Mouse (Mus musculus): Measurements from ENCODE around the gene Hnrnpul1.
"Not testable (repeated sequence)": the region's sequence is repeated elsewhere in the genome, so short reads cannot be mapped to it uniquely, and the experiment has no call there.

The Hnrnpul1 gene

DNA sequence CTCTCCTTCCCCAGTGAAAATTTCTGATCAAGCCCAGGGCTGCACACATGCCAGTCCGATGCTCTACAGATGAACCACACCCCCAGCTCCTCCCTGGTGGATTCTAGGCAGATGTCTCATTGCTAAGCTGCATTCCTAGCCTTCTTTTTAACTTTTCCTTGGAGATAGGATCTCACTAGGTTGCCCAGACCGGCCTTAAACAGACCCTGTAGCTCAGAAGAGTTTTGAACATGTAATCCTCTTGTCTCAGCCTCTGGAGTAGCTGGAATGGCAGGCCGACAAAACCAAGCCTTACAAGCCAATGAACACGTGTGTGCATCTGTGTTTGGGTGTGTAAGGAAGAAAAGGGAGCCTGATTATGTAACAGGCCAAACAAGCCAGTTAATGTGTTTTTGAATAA lies 26.2 kb upstream of the Hnrnpul1 start:
- no peak for DNase-seq (ENCODE audit: low read depth, low spot score)

DNA sequence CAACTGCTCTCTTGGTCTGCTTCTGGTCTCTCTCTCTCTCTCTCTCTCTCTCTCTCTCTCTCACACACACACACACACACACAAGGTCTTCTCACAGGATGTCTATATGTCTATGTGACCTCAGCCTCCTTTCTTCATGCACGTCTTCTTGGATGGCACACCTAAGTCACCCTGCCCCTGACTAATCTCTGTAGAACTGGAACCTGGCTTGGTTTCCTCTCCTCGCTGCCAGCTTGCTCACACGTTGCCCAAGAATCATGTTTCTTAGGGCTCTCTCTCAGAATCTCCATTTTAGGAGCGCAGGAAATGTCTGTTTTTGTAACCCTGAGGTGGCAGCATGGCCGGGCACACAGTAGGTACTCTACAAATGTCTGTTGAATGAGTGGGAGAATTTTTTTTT lies 25.5 kb upstream of the Hnrnpul1 start:
- peak; percentile 40 for DNase-seq (ENCODE audit: low read depth, low spot score)

DNA sequence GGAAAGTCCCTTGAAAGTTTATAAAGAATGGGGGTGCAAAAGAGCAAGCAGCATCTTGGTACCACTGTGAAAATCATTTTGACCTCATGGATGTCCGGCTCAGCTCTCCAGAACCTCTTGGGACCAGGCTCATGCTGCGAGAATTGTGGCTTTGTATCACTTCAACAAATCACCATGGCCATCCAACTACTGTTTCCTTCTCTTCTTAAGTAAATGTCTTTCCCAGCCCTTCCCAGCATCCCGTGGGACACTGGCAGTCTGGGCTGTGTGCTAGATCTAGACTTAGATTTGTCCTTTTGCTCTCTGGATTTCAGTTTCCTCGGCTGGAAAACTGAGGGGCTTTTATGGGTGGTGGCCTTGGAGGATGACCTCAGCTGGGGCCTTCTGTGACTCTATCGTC lies 13.7 kb upstream of the Hnrnpul1 start:
- DNase-seq (ENCODE audit: low read depth, low spot score) = no peak

DNA sequence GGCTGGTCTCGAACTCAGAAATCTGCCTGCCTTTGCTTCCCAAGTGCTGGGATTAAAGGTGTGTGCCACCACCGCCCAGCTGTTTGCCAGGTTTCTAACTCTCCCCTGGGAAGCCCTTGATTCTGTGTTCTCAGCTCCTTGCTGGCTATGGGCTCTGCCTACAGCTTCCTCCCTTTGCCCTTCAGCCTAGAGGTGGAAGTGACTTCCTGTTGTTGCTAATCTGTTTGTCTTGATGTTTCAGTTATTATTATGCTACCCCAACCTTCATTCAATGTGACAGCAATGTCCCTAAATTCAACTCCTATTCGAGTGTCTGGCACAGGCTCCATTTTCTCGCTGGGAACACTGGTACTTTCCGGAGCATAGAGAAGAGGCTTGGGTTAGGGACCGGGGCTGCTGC lies 11.6 kb upstream of the Hnrnpul1 start:
- DNase-seq (ENCODE audit: low read depth, low spot score) = peak; percentile 38

DNA sequence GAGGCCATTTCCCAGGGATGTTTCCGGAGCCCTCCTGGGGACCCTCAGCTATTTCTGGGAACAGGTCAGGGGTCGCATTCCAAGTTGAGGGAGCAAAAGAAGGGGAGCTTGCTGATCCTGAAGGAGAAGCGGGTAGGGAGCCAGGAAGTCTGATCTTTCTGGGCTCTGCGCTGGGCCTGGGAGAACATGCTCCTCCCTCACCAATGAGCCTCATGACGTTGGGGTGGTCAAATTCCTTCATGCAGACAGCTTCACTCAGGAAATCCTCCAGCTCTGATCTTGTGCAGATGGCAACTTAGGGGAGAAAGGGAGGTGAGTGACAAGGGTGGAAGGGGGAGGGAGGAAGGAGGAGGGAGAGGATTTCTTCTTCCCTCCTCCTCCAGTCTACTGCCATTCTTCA lies 9.7 kb upstream of the Hnrnpul1 start:
- no peak for DNase-seq (ENCODE audit: low read depth, low spot score)

DNA sequence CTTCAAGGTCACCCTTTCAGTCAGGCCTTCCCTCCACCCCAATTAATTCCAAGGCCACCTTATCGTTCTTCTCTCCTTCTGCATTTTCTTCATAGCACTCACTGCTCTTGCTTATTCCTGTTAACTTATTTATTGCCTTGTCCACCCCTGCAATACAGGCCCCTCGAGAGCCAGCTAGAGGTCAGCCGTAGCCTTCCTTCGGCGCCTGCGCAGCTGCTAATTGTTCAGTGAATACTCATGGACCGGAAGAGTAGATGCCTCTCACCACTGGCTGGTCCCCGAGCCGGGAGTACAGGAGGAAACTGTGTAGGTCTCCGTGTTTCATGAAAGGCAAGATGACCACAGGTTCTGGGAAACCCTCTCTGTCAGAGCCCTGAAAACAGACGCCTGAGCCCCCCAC lies 9.1 kb upstream of the Hnrnpul1 start:
- no peak for DNase-seq (ENCODE audit: low read depth, low spot score)

DNA sequence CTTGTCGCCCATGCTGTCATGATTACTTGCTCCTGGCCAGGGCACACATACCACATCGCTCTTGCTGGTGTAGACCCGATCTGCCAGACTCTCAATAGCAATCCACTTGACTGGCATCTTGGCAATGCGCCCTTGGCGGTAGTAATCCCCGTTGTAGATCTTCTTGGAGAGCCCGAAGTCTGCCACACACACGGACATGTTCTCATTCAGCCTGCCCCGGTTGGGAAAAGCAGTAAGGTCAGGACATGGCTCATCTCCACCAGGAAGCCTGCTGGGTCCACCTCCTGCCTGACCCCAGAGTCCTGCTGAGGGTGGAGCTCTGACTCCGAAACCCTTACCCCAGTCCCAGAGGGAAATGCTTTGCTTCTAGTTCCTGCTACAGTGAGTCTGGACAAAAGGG lies 6.8 kb upstream of the Hnrnpul1 start:
- DNase-seq (ENCODE audit: low read depth, low spot score) = no peak

DNA sequence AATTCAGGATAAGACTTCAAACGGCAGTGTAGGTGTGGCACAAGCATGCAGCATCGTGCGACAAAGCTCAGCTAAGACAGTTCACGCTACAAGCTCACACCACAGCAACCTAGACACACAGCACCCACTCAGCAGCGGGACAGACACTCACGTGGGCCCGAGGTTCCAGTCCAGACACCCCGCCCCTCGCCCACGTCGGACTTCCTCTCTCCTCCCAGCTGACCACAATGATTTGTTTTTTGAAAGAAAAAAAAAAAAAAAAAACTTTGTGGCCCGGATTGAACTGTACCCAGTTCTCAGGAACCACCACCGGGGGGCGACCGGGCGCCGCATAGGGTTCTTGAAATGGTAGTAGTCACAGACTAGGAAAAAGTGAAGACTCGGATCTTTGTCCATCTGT lies 1.5 kb upstream of the Hnrnpul1 start:
- peak; percentile 94 for DNase-seq (ENCODE audit: low read depth, low spot score)

DNA sequence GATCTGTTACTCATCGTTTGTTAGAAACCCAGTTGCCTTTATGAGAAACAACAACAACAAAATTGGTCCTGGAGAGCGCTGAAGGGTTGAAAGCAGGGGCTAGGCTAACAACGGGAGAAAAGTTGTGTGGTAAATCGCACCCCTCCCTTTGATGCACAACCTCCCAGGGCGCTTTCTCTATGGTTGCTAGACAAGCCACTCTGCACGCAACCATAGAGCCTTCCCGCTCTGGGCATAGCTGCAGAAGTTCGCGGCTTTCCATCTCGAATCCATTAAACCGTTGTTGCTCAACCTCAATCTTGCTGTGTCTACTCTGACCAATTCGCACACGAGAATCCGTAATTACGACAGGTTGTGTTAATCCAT lies 894 bp upstream of the Hnrnpul1 start:
- no peak for DNase-seq (ENCODE audit: low read depth, low spot score)

DNA sequence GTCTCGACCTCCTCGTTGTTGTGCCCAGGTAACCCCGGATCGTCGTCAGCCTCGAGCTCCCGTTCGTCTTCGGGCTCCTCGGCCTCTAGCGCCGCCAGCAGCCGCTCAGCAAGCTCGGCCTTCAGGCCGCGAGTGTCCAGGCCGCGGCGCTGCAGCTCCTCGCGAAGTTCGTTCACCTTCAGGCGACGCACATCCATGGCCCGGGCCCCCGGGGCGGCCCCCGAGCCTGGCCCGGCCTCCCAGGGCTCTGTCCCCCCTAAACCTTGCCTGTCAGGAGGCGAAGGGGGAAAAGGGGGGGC lies 169 bp downstream of the Hnrnpul1 start:
- DNase-seq (ENCODE audit: low read depth, low spot score) = no peak

DNA sequence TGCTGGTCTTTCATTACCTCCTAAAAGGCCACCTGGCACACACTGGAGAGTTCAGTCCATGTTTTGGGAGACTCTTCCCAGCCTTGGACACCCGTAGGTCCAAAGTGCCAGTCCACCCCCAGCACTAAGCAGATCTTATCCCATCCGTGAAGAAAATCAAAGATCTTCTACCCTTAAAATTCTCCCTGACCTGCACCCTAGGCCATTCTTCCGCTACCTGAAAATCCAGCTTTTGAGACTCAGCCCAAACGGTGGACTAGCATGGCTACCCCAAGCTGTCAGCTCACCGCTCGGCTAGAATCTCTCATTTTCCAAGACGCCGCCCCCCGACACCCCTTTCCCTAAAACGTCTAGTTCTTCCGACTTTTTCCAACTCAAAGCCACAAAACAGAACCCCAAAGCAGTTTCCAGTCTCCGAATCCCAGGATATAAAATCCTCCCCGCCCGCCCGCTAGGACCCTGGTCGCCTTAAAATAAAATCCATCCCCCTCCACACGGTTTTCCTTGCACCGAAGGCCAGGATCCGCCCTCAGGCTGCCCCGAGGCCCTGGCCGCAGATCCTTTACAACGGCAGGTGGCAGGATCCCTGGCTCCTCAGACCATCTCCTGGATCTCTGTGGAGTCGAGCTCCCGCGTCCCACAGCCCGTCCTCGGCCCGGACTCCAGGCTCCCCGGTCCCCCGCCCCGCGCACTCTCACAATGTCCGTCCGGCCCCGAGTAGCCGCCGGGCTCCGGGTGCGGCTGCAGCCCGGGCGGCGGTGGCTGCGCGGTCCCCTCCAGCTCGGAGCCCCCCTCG lies 716 bp downstream of the Hnrnpul1 start:
- no peak for DNase-seq (ENCODE audit: low read depth, low spot score)

DNA sequence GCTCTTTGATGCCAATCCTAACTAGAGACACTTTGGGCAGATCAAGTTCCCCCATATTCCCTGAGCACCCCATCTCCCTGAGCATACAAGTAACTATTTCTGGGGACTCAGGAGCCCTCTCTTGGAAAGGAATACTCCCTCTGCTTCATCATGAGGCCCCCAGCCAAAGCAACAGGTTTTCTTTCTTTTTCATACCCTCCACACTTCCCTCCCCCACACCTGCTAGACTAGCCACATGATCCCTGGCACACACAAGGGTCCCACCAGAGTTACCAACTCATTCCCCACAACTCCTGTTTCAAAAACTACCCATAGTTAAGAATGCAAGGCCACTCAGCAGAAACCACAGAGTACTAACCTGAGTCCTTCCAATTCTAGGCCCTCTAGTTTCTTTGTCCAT lies 1.5 kb downstream of the Hnrnpul1 start:
- no peak for DNase-seq (ENCODE audit: low read depth, low spot score)

DNA sequence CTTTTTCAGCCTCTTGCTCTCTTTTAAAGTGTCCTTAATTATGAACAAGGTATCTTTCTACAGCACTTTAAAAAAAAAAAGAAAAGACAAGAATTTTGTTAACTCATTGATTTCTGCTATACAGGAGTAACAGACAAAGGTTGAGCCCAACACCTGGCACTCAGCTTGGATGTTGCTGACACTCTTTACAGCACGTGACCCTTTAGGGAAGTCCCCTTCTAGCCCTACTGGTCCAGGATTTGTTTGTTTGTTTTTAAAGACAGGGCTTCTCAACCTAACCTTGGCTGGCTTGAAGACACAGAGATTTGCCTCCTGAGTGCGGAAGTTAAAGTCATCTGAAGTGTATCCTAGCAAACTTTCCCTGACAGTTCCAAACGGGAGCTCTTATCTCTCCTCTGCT lies 7.7 kb downstream of the Hnrnpul1 start:
- no peak for DNase-seq (ENCODE audit: low read depth, low spot score)

DNA sequence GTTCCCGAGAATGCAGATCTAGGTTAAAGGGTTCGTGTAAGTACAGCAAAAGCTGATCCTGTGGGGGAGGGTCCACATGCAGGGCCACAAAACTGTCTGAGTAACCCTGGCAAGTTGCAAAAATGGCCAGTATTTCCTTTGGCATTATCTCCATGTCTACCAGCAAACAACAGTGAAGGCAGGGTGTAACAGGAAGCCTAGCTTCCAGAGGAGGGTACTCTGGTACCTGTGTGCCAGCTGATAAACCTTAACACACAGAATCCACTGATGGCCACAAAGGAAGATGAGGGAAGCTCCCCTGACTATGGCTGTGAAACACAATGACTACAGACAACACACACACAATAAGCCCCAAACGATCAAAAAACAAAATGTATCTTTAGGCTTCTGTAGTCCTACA lies 16.3 kb downstream of the Hnrnpul1 start:
- no peak for DNase-seq (ENCODE audit: low read depth, low spot score)

DNA sequence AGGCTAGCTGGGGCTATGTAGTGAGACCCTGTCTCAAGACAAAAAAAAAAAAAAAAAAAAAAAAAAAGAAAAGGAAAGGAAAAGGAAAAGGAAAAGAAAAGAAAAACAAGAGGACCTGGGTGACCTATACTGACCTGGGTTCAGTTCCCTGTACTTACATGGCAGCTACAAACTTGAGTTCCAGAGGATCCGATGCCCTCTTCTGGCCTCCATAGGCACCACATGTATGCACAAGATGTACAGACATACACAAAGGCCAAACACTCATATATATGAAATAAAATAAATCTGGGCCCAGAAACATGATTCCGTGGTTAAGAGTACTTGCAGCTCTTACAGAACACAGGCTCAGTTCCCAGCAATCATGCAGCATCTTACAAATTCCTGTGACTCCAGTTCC lies 17.6 kb downstream of the Hnrnpul1 start:
- peak; percentile 39 for DNase-seq (ENCODE audit: low read depth, low spot score)

DNA sequence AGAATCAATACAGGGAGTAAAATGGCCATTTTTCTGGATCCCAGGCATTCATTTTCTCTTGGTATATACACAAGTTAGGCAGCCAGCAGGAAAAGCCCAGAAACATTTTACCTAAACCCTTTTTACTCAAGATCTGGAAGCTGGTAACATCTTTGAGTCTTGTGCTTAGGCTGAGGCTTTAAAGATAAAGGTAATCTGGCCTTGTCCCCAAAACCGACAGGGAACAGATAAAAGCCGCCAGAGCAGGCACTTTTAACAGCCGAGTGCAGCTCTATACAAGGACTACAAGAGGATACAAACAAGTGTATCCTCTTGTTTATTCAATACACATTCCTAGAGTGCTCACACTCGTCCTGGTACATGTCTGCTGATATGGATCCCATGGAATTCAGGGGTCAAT lies 19.6 kb downstream of the Hnrnpul1 start:
- no peak for DNase-seq (ENCODE audit: low read depth, low spot score)

DNA sequence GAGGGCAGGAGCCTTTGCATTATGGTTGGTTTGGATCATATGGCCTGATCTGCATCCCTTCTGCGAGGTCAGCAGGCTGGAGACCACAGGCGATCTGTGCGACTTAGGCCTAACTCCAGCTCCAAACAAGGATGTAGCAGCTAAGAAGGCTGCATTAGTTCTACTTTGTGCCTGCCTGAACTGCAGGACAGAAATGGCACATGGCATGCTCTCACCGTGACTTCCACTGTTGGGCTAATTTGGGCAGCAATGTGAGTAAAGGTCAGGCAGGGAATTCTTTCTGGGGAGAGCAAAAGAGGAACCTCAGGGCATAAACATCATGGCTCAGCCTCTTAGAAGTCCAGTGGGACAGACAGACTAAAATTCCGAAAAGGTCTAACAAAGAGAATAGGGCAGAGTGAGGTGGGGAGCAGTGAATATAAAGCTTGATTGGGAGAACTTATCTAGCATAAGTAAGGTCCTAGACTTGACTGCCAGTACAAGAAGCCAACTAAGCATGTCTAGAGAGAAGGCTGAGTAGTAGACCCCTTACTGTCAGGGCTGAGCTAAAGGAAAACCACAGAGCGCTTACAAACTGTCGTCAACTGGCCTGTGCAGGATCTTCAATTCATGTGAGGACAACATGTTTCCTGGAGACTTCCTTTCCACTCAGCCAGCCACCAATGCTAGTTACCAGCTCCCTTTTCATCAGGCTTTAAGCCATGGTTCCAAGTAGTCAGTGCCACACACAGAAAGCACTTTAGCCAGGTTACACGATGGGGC lies 23.1 kb downstream of the Hnrnpul1 start:
- no peak for DNase-seq (ENCODE audit: low read depth, low spot score)

DNA sequence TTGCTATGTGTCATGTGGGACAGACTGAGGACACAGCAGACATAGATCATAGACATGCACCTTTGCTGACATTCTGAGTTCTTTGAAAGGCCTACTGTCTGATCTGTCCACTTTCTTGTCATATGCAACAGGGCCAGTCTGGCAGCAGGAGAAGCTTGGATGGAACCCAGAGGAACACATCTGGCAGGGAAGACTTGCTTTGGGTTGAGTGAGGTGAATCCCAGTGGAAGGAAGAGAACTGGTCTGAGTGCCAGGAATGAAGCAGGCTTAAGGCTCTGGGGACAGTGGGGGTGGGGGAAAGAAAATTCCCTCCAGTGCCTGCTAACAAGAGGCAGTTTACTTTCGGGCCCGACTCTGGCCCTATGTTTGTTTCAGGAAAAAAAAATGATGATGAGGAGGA lies 24.7 kb downstream of the Hnrnpul1 start:
- no peak for DNase-seq (ENCODE audit: low read depth, low spot score)

DNA sequence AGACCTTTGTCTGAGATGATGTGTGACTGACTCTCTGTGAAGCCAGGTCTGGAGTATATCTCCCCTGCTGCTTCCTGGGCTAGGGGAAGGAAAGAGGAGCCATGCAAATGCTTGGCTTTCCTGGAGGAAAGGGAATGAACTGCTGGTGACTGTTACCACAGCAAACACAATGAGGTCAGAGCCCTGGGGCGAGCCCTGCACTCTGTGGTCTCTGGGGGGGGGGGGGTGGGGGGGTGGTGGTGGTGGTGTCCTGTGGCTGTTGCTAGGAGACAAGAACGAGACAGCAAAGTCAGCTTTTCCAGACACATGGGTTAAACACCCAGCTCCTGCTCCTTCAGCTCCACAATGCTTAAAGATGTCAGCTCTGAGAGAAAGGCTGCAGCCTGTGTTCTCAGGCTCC lies 25.2 kb downstream of the Hnrnpul1 start:
- DNase-seq (ENCODE audit: low read depth, low spot score) = no peak

DNA sequence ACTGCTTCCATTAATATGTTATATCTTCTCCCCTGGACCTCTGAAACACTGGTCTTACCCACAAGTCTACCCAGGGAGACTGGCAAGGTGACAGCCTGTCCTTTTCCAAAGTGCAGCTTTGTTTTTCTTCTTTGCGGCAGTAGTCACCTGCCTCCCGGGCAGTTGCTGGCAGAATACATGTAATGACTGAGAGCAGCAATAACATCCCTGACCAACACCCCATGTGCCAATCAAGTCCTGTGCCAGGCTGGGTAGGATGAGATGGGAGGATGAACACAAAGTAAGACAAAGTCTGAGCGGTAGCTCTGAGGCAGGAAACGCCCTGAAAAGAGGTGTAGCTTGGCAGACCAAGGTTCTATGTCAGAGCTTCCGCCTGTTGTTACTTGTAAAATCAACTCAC lies 26.8 kb downstream of the Hnrnpul1 start:
- no peak for DNase-seq (ENCODE audit: low read depth, low spot score)

DNA sequence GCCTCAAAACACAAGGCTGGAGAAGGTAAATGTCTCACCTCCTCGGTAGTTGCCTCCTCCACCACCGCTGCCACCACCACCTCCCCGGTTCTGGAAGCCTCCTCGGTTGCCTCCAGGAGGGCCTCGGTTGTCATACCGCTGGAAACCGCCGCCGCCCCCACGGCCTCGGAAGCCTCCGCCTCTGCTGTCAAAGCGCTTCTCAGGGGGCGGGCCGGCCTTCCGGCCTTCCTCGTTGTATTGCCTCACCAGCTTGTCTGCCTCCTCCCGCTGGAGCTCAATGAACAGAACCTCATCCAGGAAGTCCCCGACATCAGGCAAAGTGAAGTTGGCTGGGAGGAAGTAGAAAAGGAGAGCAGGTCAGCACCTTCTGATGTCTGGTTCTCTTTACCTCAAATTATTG lies 28.7 kb downstream of the Hnrnpul1 start:
- no peak for DNase-seq (ENCODE audit: low read depth, low spot score)

DNA sequence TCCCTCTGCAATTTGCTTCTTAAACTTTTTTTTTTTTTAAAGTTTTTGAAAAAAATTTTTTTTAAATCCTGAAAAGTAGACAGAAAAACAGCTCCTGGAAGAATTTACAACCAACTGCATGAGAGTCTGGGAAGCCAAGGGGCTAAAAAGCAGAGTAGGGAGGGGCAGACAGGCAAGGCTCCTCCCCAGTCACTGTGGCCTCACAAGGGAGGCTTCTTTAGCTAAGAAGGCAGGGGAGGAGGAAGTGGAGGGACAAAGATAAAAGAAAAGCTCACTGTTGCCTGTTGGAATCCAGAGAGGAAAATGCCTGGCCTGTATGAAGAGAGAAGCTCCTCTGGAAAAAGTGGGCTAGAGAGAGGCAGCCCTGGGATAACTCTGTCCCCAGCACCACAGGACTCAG lies 32.8 kb downstream of the Hnrnpul1 start:
- not testable (repeated sequence) for DNase-seq (ENCODE audit: low read depth, low spot score)

DNA sequence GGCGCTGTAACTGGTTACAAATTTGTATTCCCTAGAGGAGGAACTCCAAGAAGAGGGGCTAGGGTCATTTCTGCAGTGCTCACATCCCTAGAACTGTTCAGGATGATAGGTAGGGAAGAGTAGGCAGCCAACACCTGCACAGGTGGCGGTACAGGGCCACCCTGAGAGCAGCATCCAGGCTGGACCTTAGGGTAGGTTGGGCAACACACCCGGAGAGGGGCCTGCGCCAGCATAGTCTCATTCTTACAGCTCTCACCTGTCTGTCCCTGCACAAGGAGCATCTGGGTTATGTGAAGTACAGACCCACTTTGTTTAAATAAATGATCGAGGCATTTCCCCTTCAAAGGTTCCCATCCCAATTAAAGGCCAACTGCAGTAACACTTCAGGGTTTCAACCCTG lies 33.8 kb downstream of the Hnrnpul1 start:
- DNase-seq (ENCODE audit: low read depth, low spot score) = no peak
